Mouse (Mus musculus): Measurements from ENCODE around the gene Stk39.

The Stk39 gene

DNA sequence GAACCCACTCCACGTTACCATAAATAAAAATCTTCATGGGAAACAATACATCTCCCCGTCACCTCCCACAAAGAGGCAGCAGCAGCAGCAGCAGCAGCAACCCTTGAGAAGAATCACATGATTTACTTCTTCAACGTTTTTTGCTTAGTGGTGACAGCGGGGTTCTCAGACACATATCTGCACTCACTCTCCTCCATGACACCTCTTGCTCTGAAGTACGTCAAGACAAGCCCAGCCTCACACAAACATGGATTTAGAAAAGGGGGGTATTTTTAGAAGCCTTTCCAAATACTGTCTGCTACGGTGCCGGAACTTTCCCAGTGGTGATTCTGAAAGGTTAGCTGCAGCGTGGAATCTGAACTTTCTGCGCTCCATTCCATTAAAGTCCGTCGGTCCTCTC, 256.9 kb downstream of the Stk39 start:
- peak; percentile 54 for DNase-seq

DNA sequence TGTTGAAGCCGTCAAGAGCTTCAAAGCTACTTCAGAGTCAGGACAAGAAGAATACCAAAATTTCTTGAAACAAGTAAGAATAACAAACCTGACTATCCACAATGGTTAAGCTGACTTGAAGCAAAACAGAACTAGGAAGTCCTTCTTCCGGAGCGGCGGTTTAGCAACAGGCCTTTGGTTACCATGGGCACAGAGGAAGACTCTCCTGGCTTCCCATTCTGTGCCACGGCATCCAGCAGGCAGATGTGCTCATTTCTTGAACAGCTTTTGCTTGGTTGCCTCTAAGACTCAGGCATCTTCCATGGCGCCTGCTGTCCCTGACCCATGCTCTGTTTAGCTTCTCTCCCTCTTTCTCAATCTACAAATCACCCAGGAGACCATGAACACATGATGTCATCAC, 257.7 kb downstream of the Stk39 start:
- DNase-seq = peak; percentile 77

DNA sequence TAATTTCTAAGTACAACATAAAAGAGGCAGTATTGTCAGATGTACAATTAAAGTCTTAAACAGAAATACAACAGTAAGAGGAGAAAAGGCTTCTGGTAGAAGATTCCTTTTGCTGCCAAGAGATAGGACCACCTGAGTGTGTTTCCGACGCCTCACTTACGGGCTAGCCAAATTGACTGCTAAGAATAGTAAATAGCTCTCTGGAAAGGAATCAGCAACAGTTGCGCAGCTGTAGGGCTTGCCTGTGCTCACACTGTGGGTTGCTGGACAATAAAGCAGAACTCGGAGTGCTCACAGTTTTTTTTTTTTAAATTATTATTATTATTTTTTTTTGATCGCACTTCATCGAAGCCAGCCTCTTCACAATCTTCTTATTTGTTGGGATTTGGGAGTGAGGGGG, 260.6 kb downstream of the Stk39 start:
- peak; percentile 85 for DNase-seq

DNA sequence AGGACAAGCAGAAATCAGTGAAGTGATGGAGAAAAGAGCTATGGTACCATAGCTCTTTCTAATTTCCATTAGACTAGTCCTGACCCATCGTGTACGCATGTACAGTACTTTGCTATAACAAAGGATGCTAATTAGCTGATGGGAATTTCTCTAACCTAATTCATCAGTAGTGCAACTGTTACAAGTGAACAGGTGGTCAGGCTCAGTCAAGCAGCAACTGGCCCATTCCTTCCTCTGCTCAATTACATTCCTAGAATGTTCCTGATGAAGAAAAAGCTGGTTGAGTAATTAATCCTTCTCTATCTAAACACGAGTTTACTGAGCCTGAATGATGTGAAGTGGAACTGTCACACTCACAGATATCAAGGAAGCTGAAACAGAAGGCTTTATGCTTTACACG, 275.8 kb downstream of the Stk39 start:
- DNase-seq = peak; percentile 15

DNA sequence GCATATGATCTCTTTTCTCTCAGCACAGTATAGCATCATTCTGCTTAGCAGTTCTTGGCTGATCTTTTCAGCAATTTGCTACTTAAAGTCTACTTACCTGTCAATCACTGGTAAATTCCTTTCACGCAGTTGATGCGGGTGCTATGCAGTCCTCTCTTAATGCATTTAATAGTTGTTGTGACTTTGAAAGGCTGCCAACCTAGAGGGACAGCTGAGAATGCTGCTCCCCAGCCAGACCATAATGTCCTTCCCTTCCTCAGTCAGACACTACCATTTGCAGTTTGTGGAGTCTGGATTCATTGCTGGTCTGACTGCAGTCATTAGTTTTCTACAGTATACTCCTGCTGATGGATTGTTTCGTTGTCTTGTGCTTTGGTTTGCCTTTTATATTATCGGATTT, 277.6 kb downstream of the Stk39 start:
- peak; percentile 27 for DNase-seq

DNA sequence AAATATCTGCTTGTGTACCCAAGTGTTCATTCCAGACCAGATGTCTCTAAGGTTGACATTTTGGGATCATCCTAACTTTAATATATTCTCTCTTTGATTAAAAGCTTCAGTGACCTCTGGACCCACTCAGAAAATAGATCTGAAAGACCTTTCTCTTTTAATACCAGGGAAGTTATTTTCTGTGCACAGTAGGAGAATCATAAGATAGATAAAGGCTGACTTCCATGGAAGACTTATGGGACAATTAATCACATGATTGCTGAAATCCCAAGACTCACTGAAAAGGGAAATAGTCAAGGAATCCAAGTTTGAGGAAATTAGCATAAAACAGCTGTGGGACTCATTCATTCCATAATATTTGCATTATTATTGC, 278.6 kb downstream of the Stk39 start:
- no peak for DNase-seq

DNA sequence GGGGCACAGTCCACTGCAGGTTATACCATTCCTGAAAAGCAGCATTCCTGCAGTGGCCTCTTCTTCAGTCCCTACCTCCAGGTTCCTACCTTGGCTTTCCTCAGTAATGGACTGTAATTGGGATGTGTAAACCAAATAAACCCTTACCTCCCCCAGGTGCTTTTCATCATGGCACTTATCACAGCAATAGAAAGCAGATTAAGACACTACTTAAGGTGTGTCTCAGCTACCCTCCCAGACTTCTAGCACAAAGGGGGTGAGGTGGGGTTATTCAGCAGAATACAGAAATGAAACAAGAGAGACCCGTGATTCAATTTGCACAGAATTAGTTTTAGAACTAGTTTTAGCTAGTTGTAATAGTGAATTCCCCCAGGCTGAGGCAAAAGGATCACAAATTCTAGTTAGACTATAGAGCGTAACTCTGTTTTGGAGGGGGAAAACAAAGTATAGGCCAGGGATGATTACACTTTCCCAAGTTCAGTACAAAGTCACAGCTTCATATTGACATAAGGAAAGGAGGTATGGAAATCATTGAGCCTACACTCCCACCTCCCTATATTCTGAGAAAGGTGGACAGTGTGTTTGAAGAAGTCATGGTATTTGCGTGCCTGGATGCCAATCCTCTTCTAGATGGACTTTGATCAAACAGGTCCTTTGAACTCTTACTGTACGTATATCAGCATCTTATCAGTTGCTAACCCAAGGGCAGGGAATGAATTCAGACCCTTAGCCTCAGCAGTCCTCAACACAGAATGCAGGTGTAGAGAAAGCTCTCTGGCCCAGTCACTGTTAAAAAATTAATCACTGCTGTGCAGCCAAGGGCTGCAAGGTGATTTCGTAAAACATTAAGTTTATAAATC, 279.2 kb downstream of the Stk39 start:
- DNase-seq = peak; percentile 43

DNA sequence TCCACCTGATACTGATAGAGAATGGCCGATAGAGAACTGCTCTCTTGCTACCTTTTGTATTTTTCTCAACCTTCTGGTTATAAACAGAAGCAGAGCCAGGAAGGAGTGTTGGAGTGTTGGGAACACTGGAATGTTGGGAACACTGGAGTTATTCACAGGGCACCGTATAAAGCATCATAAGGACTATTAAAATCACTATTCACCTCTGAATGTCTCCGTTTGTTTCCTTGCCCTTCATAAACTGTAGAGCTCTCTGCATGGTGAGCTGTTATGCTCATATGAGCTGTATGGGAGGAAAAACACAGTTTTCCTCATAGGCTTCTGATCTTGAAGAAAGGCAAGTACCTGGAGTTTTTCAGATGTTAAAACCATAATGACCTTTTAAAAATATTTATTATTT, 295.6 kb downstream of the Stk39 start:
- DNase-seq = no peak

DNA sequence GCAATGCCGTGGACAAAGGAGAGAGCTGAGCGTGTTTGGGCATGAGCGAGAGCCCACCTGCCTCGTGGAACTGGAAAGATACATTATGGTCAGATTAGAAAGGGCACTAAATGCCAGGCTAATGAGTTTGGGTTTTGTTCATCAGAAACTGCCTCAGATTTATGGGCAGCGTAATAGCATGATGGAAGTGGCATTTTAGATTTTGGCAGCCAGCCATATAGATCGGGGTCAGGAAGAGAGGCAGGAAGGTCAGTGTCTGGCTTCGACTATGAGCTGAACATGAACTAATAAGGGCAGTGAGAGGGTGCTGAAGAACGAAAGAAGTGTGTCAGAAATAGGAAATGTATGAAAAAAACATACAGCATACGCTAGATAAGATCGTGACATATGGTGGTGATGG, 300.8 kb downstream of the Stk39 start:
- no peak for DNase-seq

DNA sequence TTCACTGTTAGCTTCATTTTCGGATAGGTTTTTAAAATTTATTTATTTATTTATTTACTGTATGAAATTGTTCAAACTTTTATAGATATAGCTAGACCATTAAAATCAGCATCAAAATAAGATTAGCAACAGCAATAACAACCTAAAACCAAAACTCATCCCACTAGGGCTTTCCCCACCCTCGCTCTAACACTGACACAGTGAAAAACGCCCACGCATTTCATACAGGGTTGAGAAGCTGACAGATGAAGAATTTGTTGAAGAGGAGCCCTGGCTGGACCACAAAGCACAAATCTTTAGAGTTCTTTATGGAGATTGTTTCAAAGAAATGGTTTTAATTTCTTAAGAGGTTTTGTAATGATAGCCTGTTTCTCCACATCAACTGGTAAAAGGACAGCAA, 310.1 kb downstream of the Stk39 start:
- no peak for DNase-seq

DNA sequence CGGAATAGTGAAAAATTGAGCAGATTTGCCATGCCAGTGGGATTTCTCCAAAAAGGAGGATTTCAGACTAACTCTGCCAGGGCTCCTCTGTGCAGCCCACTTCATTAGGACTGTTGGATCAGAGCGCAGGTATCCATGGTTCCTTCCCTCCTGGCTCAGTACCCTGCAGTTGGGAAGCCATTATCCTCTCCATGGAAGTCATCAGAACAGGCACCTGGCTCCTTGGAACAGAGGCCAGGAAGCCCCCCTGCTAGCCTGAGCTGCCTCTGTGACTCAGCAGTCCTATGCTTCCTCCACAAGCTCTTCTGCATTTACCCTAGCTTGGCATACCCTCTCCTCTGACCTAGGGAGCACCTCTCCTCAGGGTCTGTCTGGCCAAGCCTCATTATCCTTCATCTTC, 311.5 kb downstream of the Stk39 start:
- DNase-seq = no peak
